Mouse (Mus musculus): ENCODE data around the gene Map7d1.

DNA sequence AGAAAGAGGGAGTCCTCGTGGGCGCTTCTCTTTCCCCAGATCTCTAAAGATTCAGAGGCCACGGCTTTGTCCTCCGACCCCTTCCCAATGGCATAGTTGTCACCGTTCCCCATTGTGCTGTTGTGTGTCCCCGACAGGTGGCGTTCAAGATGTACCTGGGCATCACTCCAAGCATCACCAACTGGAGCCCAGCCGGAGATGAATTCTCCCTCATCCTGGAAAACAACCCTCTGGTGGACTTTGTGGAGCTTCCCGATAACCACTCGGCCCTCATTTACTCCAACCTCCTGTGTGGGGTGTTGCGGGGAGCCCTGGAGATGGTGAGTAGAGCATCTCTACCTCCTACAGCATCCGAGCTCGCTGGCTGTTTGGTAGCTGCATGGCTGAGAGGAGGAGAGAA is 17.6 kb upstream of the Map7d1 start:
- TF ChIP-seq EP300 (IDR thresholded peaks at IDR 0.05) = no peak
- no peak for TF ChIP-seq CTCF (IDR thresholded peaks at IDR 0.05)
